Mouse (Mus musculus): ENCODE measurements around the gene Fitm1.

DNA sequence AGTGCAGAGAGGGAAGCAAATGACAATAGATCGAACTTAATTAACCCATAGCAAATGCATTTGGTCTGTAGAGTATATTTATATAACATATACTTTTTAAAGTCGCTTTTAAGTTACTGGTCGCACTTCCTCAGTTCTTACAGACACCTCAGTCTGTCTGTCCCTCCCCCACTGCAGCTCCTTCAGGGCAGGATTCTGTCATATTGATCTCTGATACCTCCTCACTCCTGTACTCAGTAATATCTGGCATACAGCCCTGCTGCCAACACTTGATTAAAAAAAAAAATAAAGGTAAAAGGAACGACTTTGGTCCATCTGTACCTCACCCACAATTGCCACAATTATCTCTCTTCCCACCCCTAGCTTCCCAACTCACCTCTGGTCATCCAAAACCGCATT is 8.9 kb downstream of the Fitm1 start:
- TF ChIP-seq GATA1 (IDR thresholded peaks at IDR 0.05; ENCODE audit: borderline replicate concordance, low read length): no peak
- no peak for TF ChIP-seq FLI1 (IDR thresholded peaks at IDR 0.05; ENCODE audit: low read length)

Measured in megakaryocyte, embryonic 14.5 days (primary cell).